Mouse (Mus musculus) intestine, embryonic 16.5 days (tissue): ENCODE data around the gene Gpnmb. TPM values are rescaled to one million over a fixed set of nuclear protein-coding genes. Genes with fewer than 3 reads are reported as not detected.
A peak's percentile ranks its signal among the peaks of the same experiment; 100 is the strongest.

Experiments used
- ATAC-seq: fragments of 200-750 bp; cut with Nextera tagmentation; 2 replicates; pipeline ENCODE4 v1.8.0; 2017; ENCODE audit warnings: moderate TSS enrichment, moderate library complexity
- H3K27ac ChIP-seq: fragments of 300-500 bp; sonication (generic); 2 replicates; pipeline ENCODE4 v1.5.1; 2014; ENCODE audit warnings: mild to moderate bottlenecking, low read length
- H3K27me3 ChIP-seq: fragments of 300-500 bp; sonication (generic); replicated peaks from 2 replicates; pipeline ENCODE4 v1.6.1; 2014; ENCODE audit warnings: low read length, control low read depth, mixed read lengths; ENCODE audit not compliant: control insufficient read depth, insufficient read depth
- H3K36me3 ChIP-seq: fragments of 300-500 bp; sonication (generic); 2 replicates; pipeline ENCODE4 v1.6.1; 2014; ENCODE audit warnings: low read length, control low read depth; ENCODE audit not compliant: control insufficient read depth, insufficient read depth
- H3K4me1 ChIP-seq: fragments of 300-500 bp; sonication (generic); 2 replicates; pipeline ENCODE4 v1.6.1; 2014; ENCODE audit warnings: low read length, control low read depth, mixed read lengths; ENCODE audit not compliant: control insufficient read depth, insufficient read depth
- H3K4me2 ChIP-seq: fragments of 300-500 bp; sonication (generic); 2 replicates; pipeline ENCODE4 v1.6.1; 2014; ENCODE audit warnings: low read depth, low read length, control low read depth
- H3K4me3 ChIP-seq: fragments of 300-500 bp; sonication (generic); 2 replicates; pipeline ENCODE4 v1.5.1; 2014; ENCODE audit warnings: mild to moderate bottlenecking, low read length
- H3K9ac ChIP-seq: fragments of 300-500 bp; sonication (generic); 2 replicates; pipeline ENCODE4 v1.6.1; 2014; ENCODE audit warnings: low read depth, low read length
- H3K9me3 ChIP-seq: fragments of 300-500 bp; sonication (generic); 2 replicates; pipeline ENCODE4 v1.6.1; 2016; ENCODE audit warnings: low read length, control low read depth; ENCODE audit not compliant: control insufficient read depth
- WGBS: fragments of 180-500 bp; shearing (Covaris S2); extraction: QIAGEN DNeasy Blood & Tissue Kit; methylation state at CpG from one replicate; pipeline ENCODE4 v1.1.7; 2014; 5-methylcytosine and 5-hydroxymethylcytosine counted together
- polyA plus RNA-seq: library from polyadenylated mRNA; unstranded; fragments of >200 nt; fragmentation: Nextera tagmentation; extraction: Ambion mirVana; gene quantifications from 2 replicates; pipeline ENCODE4 v1.2.1, GENCODE M21; 2015

Gene Gpnmb
- polyA plus RNA-seq, 1 experiment from 2014 or later = 0.15 TPM

GRCm38 (mm10) chr6:49009665-49010064, 26.7 kb upstream of the Gpnmb start:
- no peak for ATAC-seq
- WGBS = 87% methylated on average over 1 of the region's 1 CpGs

GRCm38 (mm10) chr6:49011191-49011590, 25.2 kb upstream of the Gpnmb start:
- 81% methylated on average over 5 of the region's 5 CpGs for WGBS
- peaks cover 9% of the 10 kb centered on the region for H3K4me1 ChIP-seq
- H3K27me3 ChIP-seq = no peaks in the 10 kb centered on the region
- no peak overlapping the region for H3K4me3 ChIP-seq
- H3K36me3 ChIP-seq = no peaks in the 10 kb centered on the region
- no peak overlapping the region for H3K9ac ChIP-seq
- H3K9me3 ChIP-seq = peaks cover 4% of the 10 kb centered on the region; the same call in 1 of the 2 replicates
- ATAC-seq = no peak
- H3K4me2 ChIP-seq = no peak overlapping the region
- no peak overlapping the region for H3K27ac ChIP-seq

More at GRCm38 (mm10) chr6:49009665-49010064, 26.7 kb upstream of the Gpnmb start:
- Histone ChIP-seq H3K27ac (no peak overlapping the region), H3K36me3 (no peaks in the 10 kb centered on the region), H3K4me3 (no peak overlapping the region), H3K4me1 (peaks cover 9% of the 10 kb centered on the region), H3K4me2 (no peak overlapping the region), H3K9ac (no peak overlapping the region), H3K27me3 (no peaks in the 10 kb centered on the region), H3K9me3 (peaks cover 4% of the 10 kb centered on the region; the same call in 1 of the 2 replicates)

- Histone ChIP-seq H3K4me2 (no peak overlapping the region), H3K36me3 (no peaks in the 10 kb centered on the region), H3K9me3 (peaks cover 4% of the 10 kb centered on the region; the same call in 1 of the 2 replicates), H3K9ac (no peak overlapping the region), H3K27me3 (no peaks in the 10 kb centered on the region), H3K4me3 (no peak overlapping the region), H3K27ac (no peak overlapping the region), H3K4me1 (peaks cover 9% of the 10 kb centered on the region)
- no peak for ATAC-seq
- WGBS = 78% methylated on average over 4 of the region's 4 CpGs
These were observed 23.3 kb upstream of the Gpnmb start for GRCm38 (mm10) chr6:49013023-49013422.

GRCm38 (mm10) chr6:49013458-49013857, 22.9 kb upstream of the Gpnmb start:
- H3K4me2 ChIP-seq = no peak overlapping the region
- no peaks in the 10 kb centered on the region for H3K27me3 ChIP-seq
- 83% methylated on average over 3 of the region's 3 CpGs for WGBS
- no peak overlapping the region for H3K27ac ChIP-seq
- ATAC-seq = no peak
- no peak overlapping the region for H3K4me3 ChIP-seq
- peaks cover 4% of the 10 kb centered on the region; the same call in 1 of the 2 replicates for H3K9me3 ChIP-seq
- no peaks in the 10 kb centered on the region for H3K36me3 ChIP-seq
- H3K4me1 ChIP-seq = peaks cover 5% of the 10 kb centered on the region
- H3K9ac ChIP-seq = no peak overlapping the region

- ATAC-seq = no peak
- Histone ChIP-seq H3K27ac (no peak overlapping the region), H3K4me3 (no peak overlapping the region), H3K9me3 (no peaks in the 10 kb centered on the region), H3K27me3 (no peaks in the 10 kb centered on the region), H3K4me2 (no peak overlapping the region), H3K36me3 (no peaks in the 10 kb centered on the region), H3K4me1 (peaks cover 5% of the 10 kb centered on the region; the same call in 1 of the 2 replicates), H3K9ac (no peak overlapping the region)
- 57% methylated on average over 12 of the region's 12 CpGs for WGBS
These were observed 19.2 kb upstream of the Gpnmb start for GRCm38 (mm10) chr6:49017150-49017549.

- no peak overlapping the region for H3K27ac ChIP-seq
- WGBS = 94% methylated on average over 1 of the region's 1 CpGs
- ATAC-seq = no peak
- no peak overlapping the region for H3K9ac ChIP-seq
- no peak overlapping the region for H3K4me2 ChIP-seq
- H3K27me3 ChIP-seq = no peaks in the 10 kb centered on the region
- peaks cover 5% of the 10 kb centered on the region; the same call in 1 of the 2 replicates for H3K4me1 ChIP-seq
- no peaks in the 10 kb centered on the region for H3K36me3 ChIP-seq
- no peak overlapping the region for H3K4me3 ChIP-seq
- H3K9me3 ChIP-seq = no peaks in the 10 kb centered on the region
These were observed 17.0 kb upstream of the Gpnmb start for GRCm38 (mm10) chr6:49019341-49019740.

- Histone ChIP-seq H3K4me1 (peaks cover 11% of the 10 kb centered on the region; the same call in 1 of the 2 replicates), H3K27ac (no peak overlapping the region), H3K4me2 (no peak overlapping the region), H3K4me3 (no peak overlapping the region), H3K27me3 (no peaks in the 10 kb centered on the region), H3K9me3 (no peaks in the 10 kb centered on the region), H3K9ac (no peak overlapping the region; the same call in 1 of the 2 replicates), H3K36me3 (no peaks in the 10 kb centered on the region)
- whole genome bisulfite sequencing = 67% methylated on average over 14 of the region's 14 CpGs
- peak; percentile 76 for ATAC-seq
These were observed 15.0 kb upstream of the Gpnmb start for GRCm38 (mm10) chr6:49021141-49022012.

- Histone ChIP-seq H3K9ac (no peak overlapping the region), H3K9me3 (no peaks in the 10 kb centered on the region), H3K4me1 (peaks cover 14% of the 10 kb centered on the region; the same call in 1 of the 2 replicates), H3K27me3 (no peaks in the 10 kb centered on the region), H3K36me3 (no peaks in the 10 kb centered on the region), H3K4me3 (no peak overlapping the region), H3K4me2 (no peak overlapping the region), H3K27ac (no peak overlapping the region)
- 83% methylated on average over 2 of the region's 2 CpGs for WGBS
- no peak for ATAC-seq
These were observed 14.0 kb upstream of the Gpnmb start for GRCm38 (mm10) chr6:49022384-49022783.

GRCm38 (mm10) chr6:49023315-49023714, 13.0 kb upstream of the Gpnmb start:
- WGBS = 81% methylated on average over 10 of the region's 10 CpGs

More at GRCm38 (mm10) chr6:49023315-49023714, 13.0 kb upstream of the Gpnmb start:
- no peak overlapping the region for H3K4me2 ChIP-seq
- no peak overlapping the region for H3K27ac ChIP-seq
- H3K9me3 ChIP-seq = no peaks in the 10 kb centered on the region
- H3K36me3 ChIP-seq = no peaks in the 10 kb centered on the region
- no peak overlapping the region for H3K9ac ChIP-seq
- H3K4me3 ChIP-seq = no peak overlapping the region
- ATAC-seq = no peak
- no peaks in the 10 kb centered on the region for H3K27me3 ChIP-seq
- H3K4me1 ChIP-seq = peaks cover 14% of the 10 kb centered on the region; the same call in 1 of the 2 replicates
